Mouse (Mus musculus): ENCODE measurements around the gene Olfr412. TPM values are rescaled to one million over a fixed set of nuclear protein-coding genes. Genes with fewer than 3 reads are reported as not detected.

Olfr412 gene
- not detected for polyA plus RNA-seq (2015; fragmentation: Illumina TruSeq; extraction: RNeasy Lipid Tissue Mini Kit (QIAGEN cat#74804); ENCODE audit: insufficient read depth, low read depth, low replicate concordance)

GRCm38 (mm10) chr11:74361769-74362168, at the start of gene Olfr412:
Gene Olfr412, plus strand, starts transcription at chr11:74362069.

GRCm38 (mm10) chr11:74337931-74338330, 23.9 kb upstream of the Olfr412 start, which contains the start of gene Olfr410:
Gene Olfr410, minus strand, starts transcription at chr11:74338031.

GRCm38 (mm10) chr11:74352550-74352949, 9.3 kb upstream of the Olfr412 start, which contains the start of gene Olfr411:
Gene Olfr411, minus strand, starts transcription at chr11:74352650.

Other genes with a start within 250 kb of the Olfr412 start
- not detected for gene Olfr401, start 248.4 kb upstream of the Olfr412 start, polyA plus RNA-seq (2015; fragmentation: Illumina TruSeq; extraction: RNeasy Lipid Tissue Mini Kit (QIAGEN cat#74804); ENCODE audit: insufficient read depth, low read depth, low replicate concordance)
- gene Olfr402, start 208.5 kb upstream of the Olfr412 start, polyA plus RNA-seq (2015; fragmentation: Illumina TruSeq; extraction: RNeasy Lipid Tissue Mini Kit (QIAGEN cat#74804); ENCODE audit: insufficient read depth, low read depth, low replicate concordance) = not detected
- gene Olfr403, start 175.8 kb upstream of the Olfr412 start, polyA plus RNA-seq (2015; fragmentation: Illumina TruSeq; extraction: RNeasy Lipid Tissue Mini Kit (QIAGEN cat#74804); ENCODE audit: insufficient read depth, low read depth, low replicate concordance) = not detected
- gene Olfr43, start 150.7 kb upstream of the Olfr412 start, polyA plus RNA-seq (2015; fragmentation: Illumina TruSeq; extraction: RNeasy Lipid Tissue Mini Kit (QIAGEN cat#74804); ENCODE audit: insufficient read depth, low read depth, low replicate concordance) = not detected
- gene Olfr406, start 102.3 kb upstream of the Olfr412 start, polyA plus RNA-seq (2015; fragmentation: Illumina TruSeq; extraction: RNeasy Lipid Tissue Mini Kit (QIAGEN cat#74804); ENCODE audit: insufficient read depth, low read depth, low replicate concordance) = not detected
- gene Olfr59, start 78.3 kb upstream of the Olfr412 start, polyA plus RNA-seq (2015; fragmentation: Illumina TruSeq; extraction: RNeasy Lipid Tissue Mini Kit (QIAGEN cat#74804); ENCODE audit: insufficient read depth, low read depth, low replicate concordance) = not detected
- not detected for gene Olfr410, start 24.0 kb upstream of the Olfr412 start, polyA plus RNA-seq (2015; fragmentation: Illumina TruSeq; extraction: RNeasy Lipid Tissue Mini Kit (QIAGEN cat#74804); ENCODE audit: insufficient read depth, low read depth, low replicate concordance)
- gene Olfr411, start 9.4 kb upstream of the Olfr412 start, polyA plus RNA-seq (2015; fragmentation: Illumina TruSeq; extraction: RNeasy Lipid Tissue Mini Kit (QIAGEN cat#74804); ENCODE audit: insufficient read depth, low read depth, low replicate concordance) = not detected
- 17.5 TPM for gene Rap1gap2, start 248.8 kb downstream of the Olfr412 start, polyA plus RNA-seq (2015; fragmentation: Illumina TruSeq; extraction: RNeasy Lipid Tissue Mini Kit (QIAGEN cat#74804); ENCODE audit: insufficient read depth, low read depth, low replicate concordance)

Measured in pancreas, adult 10 weeks (tissue).